Mouse (Mus musculus): ENCODE results near the gene Myocos. TPM values are rescaled to one million over a fixed set of nuclear protein-coding genes. Genes with fewer than 3 reads are reported as not detected.

The Myocos gene
- polyA plus RNA-seq, 1 experiment from 2014 or later = not detected

DNA sequence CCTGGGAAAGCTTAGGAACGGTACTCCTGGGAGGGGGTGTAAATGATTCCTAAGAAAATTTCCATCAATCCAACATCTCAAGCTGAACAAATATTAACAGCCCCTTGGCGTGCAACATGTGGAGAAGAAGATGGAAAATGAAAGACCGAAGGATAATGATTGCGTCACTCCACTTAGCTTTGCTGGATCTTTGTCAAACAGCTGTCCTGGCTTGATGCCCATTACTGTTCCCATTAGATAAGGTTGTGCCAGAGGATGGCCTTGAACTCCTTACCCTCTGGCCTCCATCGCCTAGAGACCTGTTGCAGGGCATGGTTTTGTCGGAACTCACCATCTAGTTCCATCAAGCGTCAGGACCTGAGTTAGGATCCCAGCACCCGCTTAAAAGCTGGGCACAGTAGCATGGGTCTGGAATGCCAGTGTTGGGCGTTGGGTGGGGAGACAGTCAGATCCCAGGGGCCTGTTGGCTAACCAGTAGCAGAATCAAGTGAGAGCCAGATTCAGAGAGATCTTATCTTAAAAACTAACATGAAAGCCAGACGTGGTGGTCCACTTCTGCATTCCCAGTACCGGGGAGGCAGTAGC is 2.3 kb upstream of the Myocos start:
- Histone ChIP-seq H3K4me2 (replicated peaks; ENCODE audit: low read depth) (no peak overlapping the region), H3K4me1 (replicated peaks; ENCODE audit: control insufficient read depth, insufficient read depth, low read length) (no peaks in the 10 kb centered on the region), H3K9me3 (ENCODE audit: control insufficient read depth) (no peaks in the 10 kb centered on the region), H3K27ac (ENCODE audit: low read depth, low read length) (no peak overlapping the region), H3K27me3 (replicated peaks; ENCODE audit: control insufficient read depth, insufficient read depth, low read length) (no peaks in the 10 kb centered on the region), H3K9ac (ENCODE audit: low read depth, low read length) (no peak overlapping the region), H3K4me3 (ENCODE audit: low read depth, low read length) (no peak overlapping the region), H3K36me3 (ENCODE audit: control insufficient read depth, insufficient read depth) (no peaks in the 10 kb centered on the region)
- no peak for ATAC-seq
- no peak for TF ChIP-seq CTCF (IDR thresholded peaks at IDR 0.05; ENCODE audit: low read depth)
- WGBS = 60% methylated on average over 11 of the region's 11 CpGs

DNA sequence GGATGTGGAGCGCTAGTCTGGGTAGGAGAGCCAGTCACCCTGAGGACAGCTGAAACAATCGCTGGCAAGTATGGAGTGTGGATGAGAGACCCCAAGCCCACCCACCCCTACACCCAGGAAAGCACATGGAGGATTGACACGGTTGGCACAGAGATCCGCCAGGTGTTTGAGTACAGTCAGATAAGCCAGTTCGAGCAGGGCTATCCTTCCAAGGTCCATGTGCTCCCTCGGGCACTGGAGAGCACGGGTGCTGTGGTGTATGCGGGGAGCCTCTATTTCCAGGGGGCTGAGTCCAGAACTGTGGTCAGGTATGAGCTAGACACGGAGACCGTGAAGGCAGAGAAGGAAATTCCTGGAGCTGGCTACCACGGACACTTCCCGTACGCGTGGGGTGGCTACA is 9.6 kb downstream of the Myocos start:
- Histone ChIP-seq H3K27ac (ENCODE audit: low read depth, low read length) (no peak overlapping the region), H3K27me3 (replicated peaks; ENCODE audit: control insufficient read depth, insufficient read depth, low read length) (no peaks in the 10 kb centered on the region), H3K4me1 (replicated peaks; ENCODE audit: control insufficient read depth, insufficient read depth, low read length) (no peaks in the 10 kb centered on the region), H3K36me3 (ENCODE audit: control insufficient read depth, insufficient read depth) (no peaks in the 10 kb centered on the region), H3K9me3 (ENCODE audit: control insufficient read depth) (no peaks in the 10 kb centered on the region), H3K4me2 (replicated peaks; ENCODE audit: low read depth) (no peak overlapping the region), H3K4me3 (ENCODE audit: low read depth, low read length) (no peak overlapping the region), H3K9ac (ENCODE audit: low read depth, low read length) (no peak overlapping the region)
- no peak for TF ChIP-seq CTCF (IDR thresholded peaks at IDR 0.05; ENCODE audit: low read depth)
- 90% methylated on average over 14 of the region's 14 CpGs for WGBS
- ATAC-seq = no peak

DNA sequence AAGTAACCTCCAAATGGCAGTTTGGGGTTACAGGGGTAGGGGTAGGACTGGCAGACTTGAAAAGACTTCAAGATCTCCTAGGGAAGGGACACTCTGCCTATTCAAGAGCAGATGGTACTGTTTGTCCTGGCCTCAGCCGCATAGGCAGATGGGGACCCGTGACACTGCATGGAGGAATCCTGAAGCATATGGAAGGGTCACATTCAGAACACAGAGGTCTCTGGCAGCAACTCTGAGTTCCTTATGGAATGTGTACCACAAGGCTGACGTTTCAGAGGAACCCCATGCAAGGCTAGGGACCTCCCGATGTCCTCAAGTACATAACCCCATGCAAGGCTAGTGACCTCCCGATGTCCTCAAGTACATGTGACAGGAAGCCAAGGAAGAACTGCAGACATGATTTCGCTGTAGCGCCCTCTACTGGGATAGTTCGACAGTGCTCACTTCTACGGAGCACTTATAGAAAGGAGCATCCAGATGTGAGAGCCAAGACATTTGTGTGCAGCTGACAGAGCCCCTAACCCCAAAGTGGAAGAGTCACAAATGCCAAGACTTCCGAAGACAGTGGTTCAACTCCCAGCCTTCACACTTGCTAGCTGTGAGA is 11.8 kb downstream of the Myocos start:
- Histone ChIP-seq H3K27ac (ENCODE audit: low read depth, low read length) (no peak overlapping the region), H3K36me3 (ENCODE audit: control insufficient read depth, insufficient read depth) (no peaks in the 10 kb centered on the region), H3K4me3 (ENCODE audit: low read depth, low read length) (no peak overlapping the region), H3K4me2 (replicated peaks; ENCODE audit: low read depth) (no peak overlapping the region), H3K9ac (ENCODE audit: low read depth, low read length) (no peak overlapping the region), H3K27me3 (replicated peaks; ENCODE audit: control insufficient read depth, insufficient read depth, low read length) (no peaks in the 10 kb centered on the region), H3K9me3 (ENCODE audit: control insufficient read depth) (no peaks in the 10 kb centered on the region), H3K4me1 (replicated peaks; ENCODE audit: control insufficient read depth, insufficient read depth, low read length) (no peaks in the 10 kb centered on the region)
- ATAC-seq = no peak
- WGBS = 82% methylated on average over 10 of the region's 10 CpGs
- peak; percentile 38 for TF ChIP-seq CTCF (IDR thresholded peaks at IDR 0.05; ENCODE audit: low read depth)

DNA sequence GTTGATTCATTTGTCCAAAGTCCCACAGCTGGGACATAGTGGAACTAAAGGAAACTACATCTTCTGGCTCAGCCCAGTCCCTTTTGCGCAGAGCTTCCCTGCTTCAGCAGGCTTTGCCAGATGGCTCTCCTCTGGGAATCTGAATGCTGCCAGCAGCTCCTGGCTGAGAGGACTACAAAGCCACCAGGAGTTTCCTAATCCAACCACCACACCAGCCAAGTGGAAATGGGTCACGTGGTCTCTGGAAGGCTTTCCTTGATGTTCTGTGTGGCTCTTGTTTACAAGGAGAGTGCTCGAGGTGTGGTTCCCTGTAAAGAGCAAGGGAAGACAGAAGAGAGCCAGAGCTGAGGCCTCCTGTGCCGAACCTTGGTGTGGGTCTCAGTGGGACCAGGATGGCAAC is 14.3 kb downstream of the Myocos start:
- no peak overlapping the region for H3K27ac ChIP-seq (ENCODE audit: low read depth, low read length)
- 40% methylated on average over 4 of the region's 4 CpGs for WGBS
- no peak for TF ChIP-seq CTCF (IDR thresholded peaks at IDR 0.05; ENCODE audit: low read depth)
- H3K4me3 ChIP-seq (ENCODE audit: low read depth, low read length) = no peak overlapping the region
- H3K4me1 ChIP-seq (replicated peaks; ENCODE audit: control insufficient read depth, insufficient read depth, low read length) = no peaks in the 10 kb centered on the region
- H3K36me3 ChIP-seq (ENCODE audit: control insufficient read depth, insufficient read depth) = no peaks in the 10 kb centered on the region
- ATAC-seq = no peak
- H3K27me3 ChIP-seq (replicated peaks; ENCODE audit: control insufficient read depth, insufficient read depth, low read length) = no peaks in the 10 kb centered on the region
- H3K4me2 ChIP-seq (replicated peaks; ENCODE audit: low read depth) = no peak overlapping the region
- H3K9ac ChIP-seq (ENCODE audit: low read depth, low read length) = no peak overlapping the region
- no peaks in the 10 kb centered on the region for H3K9me3 ChIP-seq (ENCODE audit: control insufficient read depth)

DNA sequence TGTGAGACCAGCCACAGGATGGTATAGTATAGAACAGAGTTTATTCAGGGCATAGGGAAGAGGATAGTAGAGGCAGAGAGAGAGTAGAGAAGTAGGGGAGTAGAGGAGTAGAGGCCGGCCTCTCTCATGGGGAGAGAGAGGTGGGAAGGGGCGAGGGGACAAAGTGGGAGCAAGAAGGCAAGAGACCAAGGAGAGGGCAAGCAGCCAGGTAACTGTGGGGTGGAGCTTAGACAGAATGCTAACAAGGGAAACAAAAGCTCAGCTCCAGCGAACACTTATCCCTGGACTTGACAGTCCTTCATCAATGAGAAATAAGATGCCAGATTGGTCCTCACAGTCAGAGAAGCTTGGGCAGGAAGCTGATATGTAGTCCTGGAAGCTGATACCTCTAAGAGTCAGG is 15.4 kb downstream of the Myocos start:
- ATAC-seq = no peak
- Histone ChIP-seq H3K4me2 (replicated peaks; ENCODE audit: low read depth) (no peak overlapping the region), H3K36me3 (ENCODE audit: control insufficient read depth, insufficient read depth) (no peaks in the 10 kb centered on the region), H3K27me3 (replicated peaks; ENCODE audit: control insufficient read depth, insufficient read depth, low read length) (no peaks in the 10 kb centered on the region), H3K9ac (ENCODE audit: low read depth, low read length) (no peak overlapping the region), H3K4me3 (ENCODE audit: low read depth, low read length) (no peak overlapping the region), H3K27ac (ENCODE audit: low read depth, low read length) (no peak overlapping the region), H3K9me3 (ENCODE audit: control insufficient read depth) (no peaks in the 10 kb centered on the region), H3K4me1 (replicated peaks; ENCODE audit: control insufficient read depth, insufficient read depth, low read length) (no peaks in the 10 kb centered on the region)
- TF ChIP-seq CTCF (IDR thresholded peaks at IDR 0.05; ENCODE audit: low read depth) = no peak
- 78% methylated on average over 3 of the region's 3 CpGs for WGBS

DNA sequence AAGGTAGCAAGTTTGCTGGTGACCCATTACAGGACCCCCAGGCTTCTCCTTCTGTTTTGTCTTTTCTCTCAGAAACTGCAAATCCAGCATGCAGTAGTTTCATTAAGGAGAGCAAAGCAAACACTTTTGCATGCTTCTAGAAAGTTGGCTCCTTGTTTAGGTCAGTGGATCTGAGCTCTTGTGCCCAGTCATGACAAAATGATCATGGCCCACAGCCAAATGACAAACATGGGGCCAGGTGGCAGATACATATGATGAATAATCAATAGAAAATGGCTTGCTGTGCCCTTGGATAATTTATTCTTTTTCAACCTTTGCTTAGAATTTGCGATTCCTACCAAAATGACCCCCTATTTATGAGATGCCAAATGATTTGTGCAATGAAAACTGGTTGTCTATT is 18.2 kb downstream of the Myocos start:
- H3K36me3 ChIP-seq (ENCODE audit: control insufficient read depth, insufficient read depth) = no peaks in the 10 kb centered on the region
- WGBS = 90% methylated on average over 1 of the region's 1 CpGs
- H3K4me2 ChIP-seq (replicated peaks; ENCODE audit: low read depth) = no peak overlapping the region
- no peaks in the 10 kb centered on the region for H3K9me3 ChIP-seq (ENCODE audit: control insufficient read depth)
- TF ChIP-seq CTCF (IDR thresholded peaks at IDR 0.05; ENCODE audit: low read depth) = no peak
- no peak overlapping the region for H3K4me3 ChIP-seq (ENCODE audit: low read depth, low read length)
- H3K9ac ChIP-seq (ENCODE audit: low read depth, low read length) = no peak overlapping the region
- no peaks in the 10 kb centered on the region for H3K4me1 ChIP-seq (replicated peaks; ENCODE audit: control insufficient read depth, insufficient read depth, low read length)
- no peak for ATAC-seq
- no peak overlapping the region for H3K27ac ChIP-seq (ENCODE audit: low read depth, low read length)
- no peaks in the 10 kb centered on the region for H3K27me3 ChIP-seq (replicated peaks; ENCODE audit: control insufficient read depth, insufficient read depth, low read length)
